Mouse (Mus musculus) heart, postnatal 0 days (tissue): ENCODE results near the gene Cntnap5c.

Experiments used
- CTCF ChIP-seq: IDR thresholded peaks from 2 replicates; pipeline ENCODE4 v1.5.1; 2016; ENCODE audit warnings: antibody characterized with exemption, control low read depth, low read depth
- EP300 ChIP-seq: IDR thresholded peaks from 2 replicates; pipeline ENCODE4 v1.6.1; 2016; ENCODE audit warnings: antibody characterized with exemption, low read depth

GRCm38 (mm10) chr17:58002845-58003244 is 233.5 kb downstream of the Cntnap5c start:
- TF ChIP-seq EP300 (no peak), CTCF (no peak)
